Mouse (Mus musculus) ES-Bruce4 (cell line): ENCODE data around the gene Mycbpap. TPM values are rescaled to one million over a fixed set of nuclear protein-coding genes. Genes with fewer than 3 reads are reported as not detected.

Experiments
- H3K27ac ChIP-seq: 2 replicates; pipeline ENCODE4 v1.5.1; 2012; ENCODE audit warnings: low read length, inconsistent platforms; ENCODE audit not compliant: insufficient read depth
- H3K27me3 ChIP-seq: 2 replicates; pipeline ENCODE4 v1.6.1; 2012; ENCODE audit warnings: mild to moderate bottlenecking, low read length, inconsistent platforms; ENCODE audit not compliant: control insufficient read depth, poor library complexity, insufficient read depth, severe bottlenecking
- H3K36me3 ChIP-seq: 2 replicates; pipeline ENCODE4 v1.6.1; 2012; ENCODE audit warnings: inconsistent platforms, mild to moderate bottlenecking, low read length, moderate library complexity; ENCODE audit not compliant: control insufficient read depth, poor library complexity, insufficient read depth, severe bottlenecking
- H3K4me1 ChIP-seq: one replicate; pipeline ENCODE4 v1.8.1; 2011; ENCODE audit warnings: low read length; ENCODE audit not compliant: control insufficient read depth, insufficient read depth
- H3K4me3 ChIP-seq: 2 replicates; pipeline ENCODE4 v1.5.1; 2011; ENCODE audit warnings: low read depth, mild to moderate bottlenecking, low read length
- H3K9ac ChIP-seq: 2 replicates; pipeline ENCODE4 v1.6.1; 2012; ENCODE audit warnings: low read depth, mild to moderate bottlenecking, inconsistent platforms; ENCODE audit not compliant: poor library complexity, severe bottlenecking
- H3K9me3 ChIP-seq: replicated peaks from 2 replicates; pipeline ENCODE4 v1.6.1; 2012; ENCODE audit warnings: mild to moderate bottlenecking, low read length, inconsistent platforms; ENCODE audit not compliant: control insufficient read depth, poor library complexity, insufficient read depth, severe bottlenecking
- CTCF ChIP-seq: IDR thresholded peaks from one replicate; pipeline ENCODE4 v1.8.1; 2011; ENCODE audit warnings: low read depth, low read length
- EP300 ChIP-seq: IDR thresholded peaks from 2 replicates; pipeline ENCODE4 v1.6.1; 2011; ENCODE audit warnings: low read depth, low read length; ENCODE audit not compliant: insufficient read depth
- POLR2A ChIP-seq: IDR thresholded peaks from one replicate; pipeline ENCODE4 v1.8.1; 2011; ENCODE audit warnings: low read length; ENCODE audit not compliant: insufficient read depth
- polyA plus RNA-seq: library from polyadenylated mRNA; stranded (reverse); fragments of >200 nt; gene quantifications from 2 replicates; pipeline ENCODE4 v1.2.4, GENCODE M21; 2011; ENCODE audit warnings: low read depth; ENCODE audit not compliant: missing spikeins, insufficient read depth, insufficient read length

Gene Mycbpap
- polyA plus RNA-seq, 1 experiment, result 1.3 TPM

DNA sequence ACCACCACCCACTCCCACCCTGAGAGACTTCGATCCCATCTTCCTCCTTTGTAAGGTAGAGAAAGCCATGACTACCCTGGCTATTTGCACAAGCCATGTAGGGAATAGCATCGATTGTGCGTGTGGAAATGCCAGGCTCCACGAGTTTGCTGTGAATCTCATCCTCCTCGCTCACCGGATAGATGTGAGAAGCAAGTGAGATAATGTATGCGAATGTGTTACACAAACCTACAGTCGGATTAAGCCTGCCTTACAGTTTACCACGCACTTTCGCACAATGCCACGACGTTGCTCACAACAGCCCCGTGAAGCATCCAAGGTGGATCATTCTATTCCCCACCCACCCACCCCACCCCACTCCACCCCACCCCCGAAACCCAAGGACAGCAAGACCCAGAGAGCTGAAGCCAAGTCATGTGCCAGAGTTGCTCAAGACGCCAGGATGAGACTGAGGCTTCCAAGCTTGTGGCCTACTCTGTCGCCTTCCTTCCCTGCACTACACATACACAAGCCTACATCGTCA is 55.1 kb downstream of the Mycbpap start:
- Histone ChIP-seq H3K4me1 (no peaks in the 10 kb centered on the region), H3K4me3 (no peak overlapping the region), H3K9me3 (no peaks in the 10 kb centered on the region), H3K9ac (no peak overlapping the region), H3K36me3 (no peaks in the 10 kb centered on the region), H3K27me3 (peaks cover 3% of the 10 kb centered on the region; the same call in 1 of the 2 replicates), H3K27ac (no peak overlapping the region)
- TF ChIP-seq POLR2A, result no peak
- no peak for TF ChIP-seq CTCF
- no peak for TF ChIP-seq EP300

DNA sequence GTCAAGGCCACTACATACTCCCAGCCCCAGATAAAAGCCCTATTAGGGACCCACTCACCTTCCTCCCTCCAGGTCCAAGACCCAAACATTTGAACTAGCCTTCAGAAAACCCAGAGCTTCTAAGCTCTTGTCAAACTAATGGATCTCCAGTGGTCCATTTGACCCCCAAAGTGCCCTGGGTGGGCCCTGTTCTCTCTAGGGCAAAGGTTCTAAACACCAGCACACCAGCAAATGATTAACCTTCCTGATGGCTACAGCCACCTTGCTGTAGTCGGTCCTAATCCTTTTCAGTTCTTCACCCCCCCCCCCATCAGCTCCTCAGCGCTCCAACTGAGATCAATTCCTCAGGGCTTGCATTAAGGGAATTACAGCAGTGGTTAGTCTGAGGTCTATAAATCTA is 57.4 kb downstream of the Mycbpap start:
- Histone ChIP-seq H3K4me3 (no peak overlapping the region), H3K4me1 (no peaks in the 10 kb centered on the region), H3K27ac (no peak overlapping the region), H3K9ac (no peak overlapping the region), H3K27me3 (no peaks in the 10 kb centered on the region), H3K9me3 (no peaks in the 10 kb centered on the region), H3K36me3 (no peaks in the 10 kb centered on the region)
- no peak for TF ChIP-seq EP300
- no peak for TF ChIP-seq POLR2A
- no peak for TF ChIP-seq CTCF

DNA sequence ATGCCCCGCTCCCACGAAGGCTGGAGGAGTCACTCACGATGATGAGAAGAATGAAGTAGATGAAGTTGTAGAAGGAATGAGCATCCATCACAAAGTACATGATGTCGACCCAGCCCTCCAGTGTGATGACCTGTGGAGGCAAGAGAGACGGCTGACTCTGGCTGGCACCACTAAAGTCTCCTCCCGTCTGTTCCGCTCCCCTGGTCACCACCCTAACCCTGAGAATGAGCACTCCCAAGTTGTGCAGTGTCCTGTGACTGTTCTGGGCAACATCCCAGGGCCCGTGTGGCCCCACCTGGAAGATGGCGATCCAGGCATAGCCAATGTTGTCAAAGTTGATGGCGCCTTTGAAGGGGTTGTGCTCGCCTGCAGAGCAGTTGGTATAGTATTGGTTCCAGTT is 59.7 kb downstream of the Mycbpap start:
- H3K27ac ChIP-seq, result no peak overlapping the region
- no peaks in the 10 kb centered on the region for H3K9me3 ChIP-seq
- H3K36me3 ChIP-seq, result no peaks in the 10 kb centered on the region
- H3K4me3 ChIP-seq, result no peak overlapping the region
- H3K4me1 ChIP-seq, result no peaks in the 10 kb centered on the region
- H3K27me3 ChIP-seq, result no peaks in the 10 kb centered on the region
- no peak for TF ChIP-seq POLR2A
- TF ChIP-seq CTCF, result no peak
- H3K9ac ChIP-seq, result no peak overlapping the region

DNA sequence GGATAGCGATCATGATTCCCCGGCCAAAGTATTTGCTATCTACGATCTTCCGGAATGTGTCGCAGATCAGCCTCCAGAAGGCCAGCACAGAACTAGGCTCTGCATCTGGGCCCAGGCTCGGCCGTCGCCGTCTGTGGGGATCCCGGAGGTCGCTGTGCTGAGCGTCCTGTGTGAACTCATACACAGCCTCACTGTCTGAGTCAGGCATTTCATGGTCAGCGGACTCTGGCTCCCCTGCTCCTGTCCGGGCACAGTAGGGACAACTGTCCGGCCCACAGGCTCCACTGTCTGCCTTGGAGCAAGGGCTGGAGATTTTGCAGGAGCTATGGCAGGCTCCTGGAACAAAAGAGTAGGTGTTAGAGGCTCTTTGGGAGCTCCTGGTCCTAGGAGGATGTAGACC is 64.5 kb downstream of the Mycbpap start:
- Histone ChIP-seq H3K36me3 (no peaks in the 10 kb centered on the region), H3K27me3 (no peaks in the 10 kb centered on the region), H3K27ac (no peak overlapping the region), H3K9ac (no peak overlapping the region), H3K4me3 (no peak overlapping the region), H3K4me1 (no peaks in the 10 kb centered on the region), H3K9me3 (no peaks in the 10 kb centered on the region)
- TF ChIP-seq CTCF, result no peak
- no peak for TF ChIP-seq EP300
- no peak for TF ChIP-seq POLR2A

DNA sequence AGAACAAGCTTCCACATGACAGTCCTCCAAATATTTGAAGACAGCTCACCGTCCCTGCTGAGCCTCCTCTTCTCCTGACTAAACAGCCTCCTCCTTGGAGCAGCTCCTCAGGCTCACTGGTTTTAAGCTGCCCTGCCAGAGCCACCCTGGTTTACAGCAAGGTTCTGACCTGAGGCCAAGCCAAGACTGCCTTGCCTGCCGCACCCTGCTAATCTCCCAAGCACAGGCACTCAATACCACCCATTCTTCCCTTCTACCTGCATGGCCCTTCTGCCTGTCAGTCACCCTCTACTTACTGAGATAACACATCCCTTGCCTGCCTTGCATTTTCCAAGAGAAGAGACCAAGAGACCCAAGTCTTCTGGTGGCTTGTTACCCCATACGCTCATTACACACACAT is 65.2 kb downstream of the Mycbpap start:
- H3K27ac ChIP-seq, result no peak overlapping the region
- no peaks in the 10 kb centered on the region for H3K4me1 ChIP-seq
- no peaks in the 10 kb centered on the region for H3K36me3 ChIP-seq

DNA sequence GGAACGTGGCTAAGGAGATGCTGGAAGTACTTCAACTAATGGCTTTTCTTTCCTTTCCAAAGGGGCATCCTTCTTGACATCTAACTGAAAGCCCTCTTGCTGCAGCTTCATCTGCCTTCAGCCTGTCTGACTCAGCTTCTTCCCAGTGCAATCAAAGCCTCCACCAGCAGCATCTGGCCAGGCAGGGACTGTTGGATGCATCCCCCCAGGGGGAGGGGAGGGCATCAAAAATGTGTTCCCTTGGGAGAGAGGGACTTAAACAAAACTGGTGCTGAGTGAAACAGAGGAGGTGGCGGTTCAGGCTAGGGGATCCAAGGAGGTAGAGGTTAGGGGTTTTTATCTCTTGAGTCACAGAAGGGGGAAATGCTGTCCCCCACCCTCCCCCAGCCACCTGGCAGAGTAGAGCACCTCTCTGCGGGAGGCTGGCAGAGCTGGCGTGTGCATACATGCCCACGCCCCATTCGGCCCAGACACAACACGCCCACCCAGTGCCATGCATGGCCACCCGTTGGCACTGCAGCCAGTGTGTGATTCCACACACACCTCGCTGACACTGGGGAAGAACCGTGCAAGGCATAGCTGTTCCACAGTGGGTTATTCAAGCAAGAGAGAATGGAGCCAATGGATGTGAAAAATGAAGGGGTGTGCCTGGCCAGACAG is 66.3 kb downstream of the Mycbpap start:
- TF ChIP-seq CTCF, result no peak
- TF ChIP-seq POLR2A, result no peak
- TF ChIP-seq EP300, result no peak

More for the DNA sequence above, 65.2 kb downstream of the Mycbpap start:
- Histone ChIP-seq H3K4me3 (no peak overlapping the region), H3K27me3 (no peaks in the 10 kb centered on the region), H3K9ac (no peak overlapping the region), H3K9me3 (no peaks in the 10 kb centered on the region)
- TF ChIP-seq EP300 (no peak), CTCF (no peak), POLR2A (no peak)

More for the DNA sequence above, 66.3 kb downstream of the Mycbpap start:
- Histone ChIP-seq H3K4me3 (no peak overlapping the region), H3K27ac (no peak overlapping the region), H3K36me3 (no peaks in the 10 kb centered on the region), H3K9ac (no peak overlapping the region), H3K4me1 (no peaks in the 10 kb centered on the region), H3K27me3 (no peaks in the 10 kb centered on the region), H3K9me3 (no peaks in the 10 kb centered on the region)
